Mouse (Mus musculus) kidney, adult 2 months (tissue): ENCODE data around the gene Ms4a2. TPM values are rescaled to one million over a fixed set of nuclear protein-coding genes. Genes with fewer than 3 reads are reported as not detected.
A peak's percentile ranks its signal among the peaks of the same experiment; 100 is the strongest.

Experiments used
- DNase-seq: peaks from one replicate; pipeline ENCODE4 v3.0.0; 2021
- H3K27ac ChIP-seq: fragments of 200-500 bp; 2 replicates; pipeline ENCODE4 v1.5.1; 2012; ENCODE audit warnings: low read depth, low read length, control low read depth, inconsistent platforms; ENCODE audit not compliant: insufficient read depth
- H3K27me3 ChIP-seq: fragments of 200-500 bp; replicated peaks from 2 replicates; pipeline ENCODE4 v1.6.1; 2012; ENCODE audit warnings: mild to moderate bottlenecking, moderate library complexity, low read length, inconsistent platforms; ENCODE audit not compliant: control insufficient read depth, insufficient read depth
- H3K36me3 ChIP-seq: fragments of 200-500 bp; 2 replicates; pipeline ENCODE4 v1.6.1; 2012; ENCODE audit warnings: mild to moderate bottlenecking, moderate library complexity, low read length, inconsistent platforms; ENCODE audit not compliant: control insufficient read depth, insufficient read depth
- H3K4me1 ChIP-seq: fragments of 200-500 bp; 2 replicates; pipeline ENCODE4 v1.6.1; 2011; ENCODE audit warnings: low read length; ENCODE audit not compliant: control insufficient read depth, insufficient read depth
- H3K4me3 ChIP-seq: fragments of 200-500 bp; 2 replicates; pipeline ENCODE4 v1.5.1; 2011; ENCODE audit warnings: mild to moderate bottlenecking, low read depth, low read length, control low read depth; ENCODE audit not compliant: insufficient read depth
- CTCF ChIP-seq: fragments of 200-500 bp; conservative IDR thresholded peaks from 2 replicates; pipeline ENCODE4 v1.5.1; 2011; ENCODE audit warnings: low read depth, mild to moderate bottlenecking, control low read depth, low read length, moderate library complexity, mixed read lengths; ENCODE audit not compliant: insufficient read depth, insufficient read length
- POLR2A ChIP-seq: fragments of 200-500 bp; IDR thresholded peaks from one replicate; pipeline ENCODE4 v1.6.1; 2011; ENCODE audit warnings: low read depth, low read length, control low read depth
- WGBS: fragments of 180-500 bp; shearing (Covaris S2); methylation state at CpG from one replicate; pipeline ENCODE4 v1.1.7; 2018; 5-methylcytosine and 5-hydroxymethylcytosine counted together
- polyA plus RNA-seq: library from polyadenylated mRNA; depleted of rRNA; stranded (reverse); fragments of >200 nt; gene quantifications from 2 replicates; pipeline ENCODE4 v1.2.3, GENCODE M21; 2012

Gene Ms4a2
- polyA plus RNA-seq, 1 experiment, result 0.42 TPM

DNA sequence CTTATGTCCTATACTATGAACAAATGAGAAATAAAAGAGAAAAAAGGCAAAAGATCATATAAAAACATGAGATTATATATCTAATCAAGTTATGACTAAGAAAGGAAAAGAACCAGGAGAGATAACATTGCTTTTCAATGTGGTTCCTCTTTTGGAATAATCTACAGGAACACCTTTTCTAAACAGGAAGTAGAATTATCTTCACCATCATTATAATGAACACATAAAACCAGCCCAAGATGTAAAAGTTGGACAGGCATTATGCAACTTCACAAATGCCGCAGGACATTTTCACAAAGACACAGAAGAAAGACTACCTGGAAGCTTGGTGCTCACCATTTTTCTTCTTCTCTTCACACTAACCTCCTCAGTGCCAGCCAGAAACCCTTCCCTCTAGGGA lies 10.4 kb downstream of the Ms4a2 start:
- Histone ChIP-seq H3K27me3 (no peaks in the 10 kb centered on the region), H3K27ac (no peak overlapping the region), H3K36me3 (no peaks in the 10 kb centered on the region), H3K4me1 (no peaks in the 10 kb centered on the region), H3K4me3 (no peak overlapping the region)
- TF ChIP-seq CTCF (no peak), POLR2A (no peak)
- no peak for DNase-seq
- WGBS, result 82% methylated on average over 1 of the region's 1 CpGs

DNA sequence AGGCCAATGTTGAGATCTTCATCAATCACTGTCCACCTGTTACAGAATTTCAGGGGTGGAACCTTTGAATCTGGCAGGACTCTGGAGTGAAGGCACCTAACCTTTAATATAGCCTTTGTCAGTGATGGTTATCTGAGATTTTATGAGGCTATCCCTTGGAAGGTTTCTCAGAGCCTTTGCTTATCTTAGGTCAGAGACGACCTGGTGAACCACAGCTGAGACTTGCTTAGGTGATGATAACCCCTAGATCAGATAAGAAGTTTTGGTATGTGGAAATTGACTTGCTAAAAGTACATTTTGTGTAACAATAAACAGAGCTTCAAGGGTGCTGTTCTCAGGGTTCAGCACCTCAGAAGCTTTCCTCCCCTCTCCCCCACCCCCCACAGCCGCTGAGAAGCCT lies 11.2 kb downstream of the Ms4a2 start:
- 39% methylated on average over 2 of the region's 2 CpGs for WGBS
- Histone ChIP-seq H3K27me3 (no peaks in the 10 kb centered on the region), H3K4me3 (no peak overlapping the region), H3K27ac (no peak overlapping the region), H3K36me3 (no peaks in the 10 kb centered on the region), H3K4me1 (no peaks in the 10 kb centered on the region)
- DNase-seq, result no peak
- TF ChIP-seq CTCF (no peak), POLR2A (no peak)

DNA sequence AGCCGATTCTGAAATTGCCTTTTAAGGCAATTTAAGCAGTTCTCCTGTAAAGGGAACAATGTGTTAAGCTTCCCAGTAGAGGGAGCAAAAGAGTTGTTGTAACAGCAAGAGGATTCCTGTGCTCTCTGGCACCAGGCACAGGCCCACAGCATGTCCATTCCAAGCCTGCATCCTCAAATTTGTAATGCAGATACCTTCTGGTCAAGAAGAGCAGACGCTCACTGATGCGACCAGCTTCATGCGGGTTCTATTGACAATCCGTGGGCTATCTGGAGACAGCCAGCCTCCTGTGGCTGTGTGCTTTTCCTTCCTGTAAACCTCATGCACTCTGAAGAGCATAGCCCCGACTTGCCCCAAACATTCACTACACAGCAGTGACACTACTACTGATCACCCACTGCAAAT lies 12.0 kb downstream of the Ms4a2 start:
- Histone ChIP-seq H3K27ac (no peak overlapping the region), H3K36me3 (no peaks in the 10 kb centered on the region), H3K4me3 (no peak overlapping the region), H3K27me3 (no peaks in the 10 kb centered on the region), H3K4me1 (no peaks in the 10 kb centered on the region)
- 7% methylated on average over 6 of the region's 6 CpGs for WGBS
- TF ChIP-seq CTCF, result peak; percentile 53
- TF ChIP-seq POLR2A, result no peak
- DNase-seq, result peak; percentile 38

DNA sequence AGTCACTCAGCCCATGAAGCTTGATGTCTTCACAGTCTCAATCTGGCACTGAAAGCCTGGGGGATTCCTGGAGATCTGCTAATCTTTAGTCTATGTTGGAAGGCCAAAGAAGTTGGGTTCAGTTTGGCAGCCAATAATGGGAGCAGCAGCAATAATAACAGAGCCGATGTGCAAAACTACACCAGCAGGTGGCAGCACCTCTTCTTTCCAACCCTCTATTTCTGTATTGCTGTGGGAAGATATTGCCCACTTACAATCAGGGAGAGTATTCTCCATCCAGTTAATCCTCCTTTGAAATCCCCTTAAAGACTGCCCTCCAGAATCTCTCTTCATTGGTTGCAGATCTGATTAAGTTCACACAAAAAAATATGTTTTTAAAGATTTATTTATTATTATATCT lies 15.3 kb downstream of the Ms4a2 start:
- Histone ChIP-seq H3K4me1 (no peaks in the 10 kb centered on the region), H3K36me3 (no peaks in the 10 kb centered on the region), H3K4me3 (no peak overlapping the region), H3K27ac (no peak overlapping the region), H3K27me3 (no peaks in the 10 kb centered on the region)
- DNase-seq, result peak; percentile 15
- 10% methylated on average over 1 of the region's 1 CpGs for WGBS
- TF ChIP-seq POLR2A (no peak), CTCF (peak; percentile 53)

DNA sequence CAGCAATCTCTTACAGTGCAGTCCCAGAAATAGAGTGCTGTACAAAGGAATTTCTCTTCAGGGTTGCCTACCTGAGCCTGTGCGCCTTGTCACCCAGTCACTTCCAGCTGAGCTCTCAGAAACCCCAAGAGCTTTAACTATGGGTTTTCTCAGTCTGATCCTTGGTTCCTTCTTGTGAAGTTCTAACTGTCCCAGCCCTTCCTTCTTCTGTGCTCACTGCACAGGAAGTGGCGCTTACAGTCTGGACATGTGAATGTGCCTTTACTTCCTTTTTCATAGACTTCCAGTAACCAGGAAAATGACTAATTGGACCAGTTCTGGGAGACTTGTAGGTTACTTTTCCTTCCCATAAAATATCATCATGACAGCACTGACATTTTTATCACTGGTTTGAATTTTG lies 18.9 kb downstream of the Ms4a2 start, which contains the start of gene Ms4a6d:
Gene Ms4a6d (minus strand): TSS at position 247 of the 400 bp plus-strand sequence.
- Histone ChIP-seq H3K27me3 (no peaks in the 10 kb centered on the region), H3K27ac (no peak within 1 kb of the TSS), H3K4me1 (no peaks in the 10 kb centered on the region), H3K36me3 (no peaks in the 10 kb centered on the region), H3K4me3 (no peak within 1 kb of the TSS)
- no peak for DNase-seq
- WGBS, result 94% methylated on average over 2 of the region's 2 CpGs
- TF ChIP-seq CTCF (no peak), POLR2A (no peak)

DNA sequence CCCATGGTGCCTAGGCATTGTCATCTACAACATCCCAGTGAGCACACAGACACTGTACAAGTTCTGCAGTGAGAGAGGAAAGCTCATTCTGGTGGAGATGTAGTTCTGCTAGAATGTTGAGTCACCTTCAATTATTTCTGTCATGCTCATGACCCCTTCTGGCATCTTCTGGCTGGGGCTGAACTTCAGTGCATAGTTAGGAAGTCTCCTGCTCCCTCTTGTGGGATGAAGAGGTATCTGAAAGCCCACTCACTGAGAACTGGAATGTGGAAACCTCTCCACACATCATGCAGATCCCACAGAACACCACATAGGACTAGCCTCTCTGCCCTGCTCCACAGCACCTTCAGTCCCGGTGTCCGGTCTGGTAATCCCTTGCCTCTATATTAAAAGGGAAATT lies 21.5 kb downstream of the Ms4a2 start:
- no peaks in the 10 kb centered on the region for H3K27me3 ChIP-seq
- no peaks in the 10 kb centered on the region for H3K4me1 ChIP-seq
- WGBS, result 85% methylated on average over 2 of the region's 2 CpGs
- DNase-seq, result no peak
- TF ChIP-seq CTCF (peak; percentile 53), POLR2A (no peak)
- no peak overlapping the region for H3K4me3 ChIP-seq
- no peak overlapping the region for H3K27ac ChIP-seq
- no peaks in the 10 kb centered on the region for H3K36me3 ChIP-seq

DNA sequence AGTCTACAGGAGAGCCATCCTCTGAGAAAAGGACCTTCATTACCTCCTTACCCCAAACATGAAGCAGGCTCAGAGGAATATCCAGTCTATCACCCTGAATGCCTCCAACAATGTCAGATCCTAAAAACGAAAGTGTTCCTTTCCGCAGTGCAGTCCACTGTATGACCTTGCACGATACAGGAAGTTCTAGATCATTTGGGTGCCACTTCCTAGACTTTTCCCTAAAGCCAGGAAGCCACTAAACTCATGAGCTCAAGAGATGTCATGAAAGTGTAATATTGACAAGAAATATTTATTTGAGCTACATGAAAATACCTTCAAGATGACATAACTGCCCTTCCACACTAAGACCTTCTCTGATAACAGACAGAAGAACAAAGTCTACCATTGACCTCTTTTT lies 22.2 kb downstream of the Ms4a2 start:
- no peak for DNase-seq
- no peaks in the 10 kb centered on the region for H3K4me1 ChIP-seq
- H3K27me3 ChIP-seq, result no peaks in the 10 kb centered on the region
- H3K36me3 ChIP-seq, result no peaks in the 10 kb centered on the region
- 80% methylated on average over 3 of the region's 3 CpGs for WGBS
- TF ChIP-seq POLR2A (no peak), CTCF (no peak)
- no peak overlapping the region for H3K4me3 ChIP-seq
- no peak overlapping the region for H3K27ac ChIP-seq

DNA sequence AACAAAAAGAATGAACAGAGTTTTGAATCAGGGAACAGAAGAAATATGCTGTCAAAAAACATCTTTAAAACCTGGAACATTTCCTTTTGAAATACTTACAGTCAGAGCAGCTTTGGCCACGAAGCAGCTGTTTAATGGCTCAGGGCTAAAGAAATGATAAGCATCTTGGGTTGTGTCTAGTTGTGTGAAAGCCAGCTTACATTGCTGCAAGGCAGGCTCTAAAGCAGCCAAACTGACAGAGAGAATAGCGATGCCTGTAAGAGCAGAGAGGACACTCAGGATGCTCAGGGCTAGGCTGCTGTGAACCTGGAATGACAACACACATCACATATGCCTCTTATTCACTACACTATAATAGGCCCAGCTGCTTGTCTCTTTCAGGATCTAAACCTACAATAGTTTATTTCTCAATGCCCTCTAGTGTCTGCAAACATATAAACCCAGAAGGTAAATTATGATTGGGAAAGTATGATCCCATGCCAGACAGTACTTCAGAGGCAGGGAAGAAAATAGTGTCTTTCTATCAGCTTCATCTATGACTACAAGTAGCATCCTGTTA lies 33.5 kb downstream of the Ms4a2 start:
- H3K36me3 ChIP-seq, result no peaks in the 10 kb centered on the region
- no peak for DNase-seq
- H3K27me3 ChIP-seq, result no peaks in the 10 kb centered on the region
- no peaks in the 10 kb centered on the region for H3K4me1 ChIP-seq
- WGBS, result 50% methylated on average over 2 of the region's 2 CpGs
- no peak for TF ChIP-seq CTCF
- TF ChIP-seq POLR2A, result no peak
- no peak overlapping the region for H3K4me3 ChIP-seq
- H3K27ac ChIP-seq, result no peak overlapping the region
